Mouse (Mus musculus): Measurements from ENCODE around the gene Apba1. TPM values are rescaled to one million over a fixed set of nuclear protein-coding genes. Genes with fewer than 3 reads are reported as not detected.

Apba1 gene
- 0.49 and 0.51 TPM in 2 replicates for polyA plus RNA-seq (2016; fragmentation: Nextera tagmentation; extraction: Ambion mirVana)

DNA sequence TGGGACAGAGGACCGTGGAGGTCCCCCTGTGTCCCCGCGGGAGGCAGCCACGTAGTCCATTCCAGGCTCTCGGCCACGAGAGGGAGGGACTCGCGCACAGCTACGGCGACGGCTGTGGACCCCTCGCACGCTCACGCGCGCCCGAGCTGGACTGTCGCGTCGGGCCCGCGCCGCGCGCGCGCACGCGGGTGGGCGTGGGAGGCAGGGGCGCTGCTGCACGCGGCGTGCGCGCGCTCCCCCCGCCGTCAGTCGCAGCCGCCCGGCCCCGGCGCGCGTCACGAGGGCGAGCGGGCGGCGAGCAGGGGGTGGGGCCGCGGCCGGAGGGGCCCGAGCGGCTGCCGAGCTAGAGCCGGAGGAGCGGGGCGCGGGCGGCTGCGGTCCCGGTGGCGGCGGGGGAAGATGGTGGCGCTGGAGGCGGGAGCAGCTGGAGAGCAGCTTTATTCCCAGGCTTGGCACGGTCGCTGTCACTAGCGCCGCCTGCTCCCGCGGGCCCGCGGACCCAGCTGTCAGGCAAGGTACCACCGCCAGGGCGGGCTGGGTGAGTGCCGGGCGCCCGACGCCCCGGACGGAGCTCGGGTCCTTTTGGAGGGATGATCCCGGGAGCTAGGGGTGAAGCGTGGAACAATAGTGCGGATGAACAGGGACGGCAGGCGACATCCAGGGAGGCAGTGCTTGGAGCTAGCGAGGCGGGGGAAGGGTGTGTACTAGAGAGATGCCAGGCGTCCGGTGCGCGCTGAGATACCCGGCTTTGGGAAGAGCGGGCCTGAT lies at the start of gene Apba1:
Gene Apba1 (plus strand): TSS at position 334 of the 768 bp plus-strand sequence.
- peaks cover 6% of the 10 kb centered on the region for H3K4me1 ChIP-seq (replicated peaks)
- peak; percentile 84 for ATAC-seq (ENCODE audit: insufficient number of reproducible peaks, low FRiP score)
- no peaks in the 10 kb centered on the region for H3K36me3 ChIP-seq
- WGBS, result under 1% methylated on average over 97 of the region's 98 CpGs
- H3K27me3 ChIP-seq (replicated peaks), result peaks cover 18% of the 10 kb centered on the region
- H3K4me2 ChIP-seq, result peak within 1 kb of the TSS; percentile 89
- H3K4me3 ChIP-seq, result peak within 1 kb of the TSS; percentile 76
- H3K9ac ChIP-seq, result peak within 1 kb of the TSS; percentile 74
- peak within 1 kb of the TSS; percentile 40; the same call in 1 of the 2 replicates for H3K27ac ChIP-seq (ENCODE audit: poor library complexity, severe bottlenecking)
- 0 out of 2 replicates have a peak, but pooled peaks cover 5% of the 10 kb centered on the region for H3K9me3 ChIP-seq (replicated peaks)

DNA sequence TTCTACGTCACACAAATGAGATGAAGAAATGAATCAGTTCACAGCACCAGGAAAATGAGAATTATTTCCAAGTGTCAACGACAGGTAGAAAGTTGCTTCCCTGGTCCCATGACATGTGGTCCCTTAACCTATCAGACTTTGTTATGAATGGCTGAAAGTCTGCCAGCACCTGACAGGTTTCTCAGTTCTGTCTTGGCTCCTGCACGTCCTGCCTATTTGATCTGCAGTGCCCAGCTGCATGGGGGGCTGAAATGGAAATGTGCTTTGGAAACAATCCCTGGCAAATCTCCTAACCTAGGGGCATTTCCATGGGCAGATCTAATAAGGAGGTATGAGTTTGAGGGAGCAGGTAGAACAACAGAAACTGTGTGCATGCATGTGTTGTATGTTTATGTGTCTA lies 12.2 kb upstream of the Apba1 start:
- WGBS, result 59% methylated on average over 3 of the region's 3 CpGs
- Histone ChIP-seq H3K9ac (no peak overlapping the region), H3K4me1 (replicated peaks) (no peaks in the 10 kb centered on the region), H3K36me3 (no peaks in the 10 kb centered on the region), H3K27me3 (replicated peaks) (no peaks in the 10 kb centered on the region), H3K4me3 (no peak overlapping the region), H3K27ac (ENCODE audit: poor library complexity, severe bottlenecking) (no peak overlapping the region), H3K9me3 (replicated peaks) (no peaks in the 10 kb centered on the region), H3K4me2 (no peak overlapping the region)
- no peak for ATAC-seq (ENCODE audit: insufficient number of reproducible peaks, low FRiP score)

DNA sequence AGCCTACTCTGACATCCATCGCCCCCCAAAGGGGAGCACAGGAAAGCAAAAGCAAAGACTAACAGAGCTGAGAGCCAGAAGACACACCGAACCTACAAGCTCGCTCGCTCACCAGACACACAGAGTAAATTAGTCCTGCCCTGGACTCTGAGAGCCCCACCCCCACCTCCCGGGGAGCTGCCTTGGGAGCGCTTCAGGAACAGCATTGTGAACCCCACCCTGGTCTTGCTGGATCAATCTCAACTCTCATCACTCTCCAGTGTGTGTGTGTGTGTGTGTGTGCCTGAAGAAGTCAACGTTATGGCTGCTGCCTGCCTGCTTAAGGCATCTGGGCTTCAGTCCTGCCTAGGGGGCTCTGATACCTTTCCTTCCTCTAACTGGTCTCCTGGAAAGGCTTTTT lies 1.7 kb upstream of the Apba1 start:
- H3K4me1 ChIP-seq (replicated peaks), result peaks cover 6% of the 10 kb centered on the region
- no peak overlapping the region for H3K9ac ChIP-seq
- H3K9me3 ChIP-seq (replicated peaks), result 0 out of 2 replicates have a peak, but pooled peaks cover 5% of the 10 kb centered on the region
- H3K27me3 ChIP-seq (replicated peaks), result peaks cover 18% of the 10 kb centered on the region; the same call in 1 of the 2 replicates
- ATAC-seq (ENCODE audit: insufficient number of reproducible peaks, low FRiP score), result no peak
- H3K4me2 ChIP-seq, result peak overlapping the region; percentile 51
- no peak overlapping the region for H3K27ac ChIP-seq (ENCODE audit: poor library complexity, severe bottlenecking)
- 14% methylated on average over 7 of the region's 7 CpGs for WGBS
- no peaks in the 10 kb centered on the region for H3K36me3 ChIP-seq
- 0 out of 2 replicates have a peak overlapping the region, but pooled peaks have one; percentile 2 for H3K4me3 ChIP-seq

DNA sequence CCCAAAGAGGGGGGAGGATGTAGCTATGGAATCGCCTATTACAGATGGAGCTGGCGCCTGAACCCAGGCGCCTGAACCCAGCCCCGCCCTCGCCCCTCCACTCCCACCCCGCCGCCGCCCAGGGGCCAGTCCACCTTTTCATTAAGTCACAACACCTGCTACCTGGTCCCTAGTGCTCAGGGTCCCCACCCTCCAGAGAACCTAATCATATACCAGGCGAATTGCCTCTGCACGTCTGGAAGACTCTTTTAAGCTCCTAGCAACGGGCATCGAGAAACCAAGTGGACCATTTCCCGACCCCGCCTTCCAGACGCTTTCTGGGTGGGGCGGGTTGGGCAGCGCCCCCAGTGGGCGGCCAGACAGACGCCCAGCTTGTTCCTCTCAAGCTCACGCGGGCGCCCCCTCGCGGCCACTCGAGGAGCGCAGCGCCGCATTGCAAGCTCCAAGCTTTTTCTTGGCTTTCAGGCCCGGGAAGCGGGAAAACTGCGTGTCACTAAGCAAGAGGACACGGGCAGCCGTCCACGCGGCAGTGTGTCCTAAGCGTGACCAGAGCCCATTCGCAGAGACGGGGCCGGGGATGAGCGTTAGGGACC lies 630 bp upstream of the Apba1 start:
- H3K9ac ChIP-seq, result peak overlapping the region; percentile 74
- H3K27me3 ChIP-seq (replicated peaks), result peaks cover 18% of the 10 kb centered on the region
- H3K4me2 ChIP-seq, result peak overlapping the region; percentile 89
- peaks cover 6% of the 10 kb centered on the region for H3K4me1 ChIP-seq (replicated peaks)
- ATAC-seq (ENCODE audit: insufficient number of reproducible peaks, low FRiP score), result peak; percentile 69
- H3K9me3 ChIP-seq (replicated peaks), result 0 out of 2 replicates have a peak, but pooled peaks cover 5% of the 10 kb centered on the region
- no peaks in the 10 kb centered on the region for H3K36me3 ChIP-seq
- under 1% methylated on average over 40 of the region's 40 CpGs for WGBS
- H3K4me3 ChIP-seq, result peak overlapping the region; percentile 76
- H3K27ac ChIP-seq (ENCODE audit: poor library complexity, severe bottlenecking), result peak overlapping the region; percentile 40; the same call in 1 of the 2 replicates

DNA sequence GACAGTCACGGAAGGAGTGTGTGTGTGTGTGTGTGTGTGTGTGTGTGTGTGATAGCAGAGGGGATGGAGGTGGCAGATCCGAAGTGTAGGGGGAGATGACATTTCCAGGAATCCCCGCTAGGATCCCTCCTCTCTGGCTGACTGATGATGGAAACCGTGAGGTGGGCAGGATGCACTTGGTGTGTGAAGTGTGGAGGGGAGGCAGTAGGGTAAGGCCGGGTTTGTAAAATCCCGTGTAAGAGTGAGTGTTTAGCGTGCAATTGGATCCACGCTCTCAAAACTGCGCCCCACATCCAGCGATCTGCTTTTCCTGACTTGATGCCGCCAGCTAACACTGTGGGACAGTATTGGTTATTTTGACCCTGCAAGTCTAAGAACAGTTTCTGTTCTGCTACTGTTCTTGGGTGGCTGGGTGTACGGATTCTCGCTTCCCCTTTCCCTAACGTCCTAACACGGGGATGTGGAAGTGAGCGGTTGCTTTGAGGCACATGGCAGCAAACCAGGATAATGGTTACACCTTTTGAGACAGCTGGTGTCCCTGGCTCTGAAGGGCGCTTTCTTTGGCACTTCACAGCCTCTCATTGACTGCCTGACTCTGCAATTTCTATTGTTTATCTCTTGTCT lies 747 bp downstream of the Apba1 start:
- H3K9ac ChIP-seq, result peak overlapping the region; percentile 74
- 0 out of 2 replicates have a peak, but pooled peaks cover 3% of the 10 kb centered on the region for H3K9me3 ChIP-seq (replicated peaks)
- no peak overlapping the region for H3K27ac ChIP-seq (ENCODE audit: poor library complexity, severe bottlenecking)
- H3K4me1 ChIP-seq (replicated peaks), result peaks cover 6% of the 10 kb centered on the region
- H3K36me3 ChIP-seq, result no peaks in the 10 kb centered on the region
- H3K4me2 ChIP-seq, result peak overlapping the region; percentile 89
- peaks cover 18% of the 10 kb centered on the region for H3K27me3 ChIP-seq (replicated peaks)
- ATAC-seq (ENCODE audit: insufficient number of reproducible peaks, low FRiP score), result peak; percentile 23; the same call in 1 of the 2 replicates
- WGBS, result 3% methylated on average over 17 of the region's 17 CpGs
- peak overlapping the region; percentile 76 for H3K4me3 ChIP-seq

DNA sequence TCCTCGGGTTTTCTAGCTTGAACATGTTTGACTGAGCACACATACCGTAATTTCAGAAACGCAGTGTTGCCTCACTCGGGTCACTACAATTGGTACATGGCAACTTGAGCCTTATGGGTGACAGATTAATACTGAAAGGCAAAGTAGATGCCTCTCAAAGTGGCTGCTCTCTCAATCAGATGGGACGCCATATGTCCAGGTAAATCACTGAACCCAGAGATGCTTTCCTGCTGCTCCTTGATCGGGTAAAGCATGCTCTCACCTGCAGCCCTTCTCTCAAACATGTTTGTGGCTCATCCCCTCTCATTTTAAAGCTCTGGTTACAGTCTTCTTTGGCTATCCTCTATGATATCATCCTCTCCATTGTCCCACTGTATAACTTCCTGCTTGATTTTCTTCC lies 4.7 kb downstream of the Apba1 start:
- H3K9me3 ChIP-seq (replicated peaks), result no peaks in the 10 kb centered on the region
- no peak overlapping the region for H3K4me2 ChIP-seq
- ATAC-seq (ENCODE audit: insufficient number of reproducible peaks, low FRiP score), result no peak
- no peak overlapping the region for H3K9ac ChIP-seq
- 84% methylated on average over 6 of the region's 6 CpGs for WGBS
- H3K4me3 ChIP-seq, result no peak overlapping the region
- peaks cover 6% of the 10 kb centered on the region for H3K4me1 ChIP-seq (replicated peaks)
- H3K27me3 ChIP-seq (replicated peaks), result peaks cover 18% of the 10 kb centered on the region
- H3K27ac ChIP-seq (ENCODE audit: poor library complexity, severe bottlenecking), result no peak overlapping the region
- H3K36me3 ChIP-seq, result no peaks in the 10 kb centered on the region

DNA sequence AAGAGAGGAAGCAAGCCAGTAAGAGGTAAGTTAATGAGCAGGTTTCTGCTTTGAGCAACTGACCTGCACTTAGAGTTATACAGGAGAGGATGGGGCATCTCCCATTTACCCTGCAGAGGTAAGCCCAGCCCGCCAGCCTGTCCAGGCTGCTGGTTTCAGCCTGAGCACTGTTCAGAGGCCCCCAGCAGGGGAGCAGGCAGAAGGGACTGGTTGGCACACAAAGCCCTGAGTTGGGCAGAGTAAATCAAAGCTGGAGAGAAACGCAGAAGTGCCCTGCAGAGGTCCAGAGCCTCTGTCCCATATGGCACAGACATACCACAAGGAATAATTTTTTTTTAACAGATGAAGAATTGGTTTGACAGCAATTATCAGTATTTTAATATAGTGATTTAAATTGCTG lies 5.4 kb downstream of the Apba1 start:
- Histone ChIP-seq H3K4me3 (no peak overlapping the region), H3K9me3 (replicated peaks) (no peaks in the 10 kb centered on the region), H3K4me1 (replicated peaks) (peaks cover 6% of the 10 kb centered on the region), H3K9ac (no peak overlapping the region), H3K36me3 (no peaks in the 10 kb centered on the region), H3K27me3 (replicated peaks) (peaks cover 18% of the 10 kb centered on the region), H3K27ac (ENCODE audit: poor library complexity, severe bottlenecking) (no peak overlapping the region), H3K4me2 (no peak overlapping the region)
- WGBS, result 66% methylated on average over 2 of the region's 2 CpGs
- no peak for ATAC-seq (ENCODE audit: insufficient number of reproducible peaks, low FRiP score)

DNA sequence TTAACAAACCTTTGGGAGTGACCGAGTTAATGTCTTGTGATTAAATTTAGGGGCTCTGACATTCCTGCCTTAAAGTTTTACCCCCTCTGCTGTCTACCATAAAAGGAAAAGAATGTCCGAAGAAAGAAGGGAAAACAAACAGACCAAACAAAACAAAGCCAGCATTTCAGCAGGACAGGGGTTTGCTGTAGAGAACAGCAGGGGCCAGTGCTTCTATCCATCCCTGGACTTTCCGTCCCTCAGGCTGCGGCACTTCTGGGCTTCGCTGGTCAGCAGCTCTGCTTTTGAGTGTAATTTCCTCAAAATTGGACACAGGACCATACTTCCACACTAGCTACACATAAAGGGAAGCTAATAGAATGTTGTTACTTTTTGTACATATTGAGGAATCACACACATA lies 10.2 kb downstream of the Apba1 start:
- no peak for ATAC-seq (ENCODE audit: insufficient number of reproducible peaks, low FRiP score)
- H3K4me3 ChIP-seq, result no peak overlapping the region
- 69% methylated on average over 5 of the region's 5 CpGs for WGBS
- no peak overlapping the region for H3K9ac ChIP-seq
- H3K36me3 ChIP-seq, result no peaks in the 10 kb centered on the region
- H3K4me2 ChIP-seq, result no peak overlapping the region
- no peaks in the 10 kb centered on the region for H3K9me3 ChIP-seq (replicated peaks)
- H3K27me3 ChIP-seq (replicated peaks), result no peaks in the 10 kb centered on the region
- H3K27ac ChIP-seq (ENCODE audit: poor library complexity, severe bottlenecking), result no peak overlapping the region
- no peaks in the 10 kb centered on the region for H3K4me1 ChIP-seq (replicated peaks)

DNA sequence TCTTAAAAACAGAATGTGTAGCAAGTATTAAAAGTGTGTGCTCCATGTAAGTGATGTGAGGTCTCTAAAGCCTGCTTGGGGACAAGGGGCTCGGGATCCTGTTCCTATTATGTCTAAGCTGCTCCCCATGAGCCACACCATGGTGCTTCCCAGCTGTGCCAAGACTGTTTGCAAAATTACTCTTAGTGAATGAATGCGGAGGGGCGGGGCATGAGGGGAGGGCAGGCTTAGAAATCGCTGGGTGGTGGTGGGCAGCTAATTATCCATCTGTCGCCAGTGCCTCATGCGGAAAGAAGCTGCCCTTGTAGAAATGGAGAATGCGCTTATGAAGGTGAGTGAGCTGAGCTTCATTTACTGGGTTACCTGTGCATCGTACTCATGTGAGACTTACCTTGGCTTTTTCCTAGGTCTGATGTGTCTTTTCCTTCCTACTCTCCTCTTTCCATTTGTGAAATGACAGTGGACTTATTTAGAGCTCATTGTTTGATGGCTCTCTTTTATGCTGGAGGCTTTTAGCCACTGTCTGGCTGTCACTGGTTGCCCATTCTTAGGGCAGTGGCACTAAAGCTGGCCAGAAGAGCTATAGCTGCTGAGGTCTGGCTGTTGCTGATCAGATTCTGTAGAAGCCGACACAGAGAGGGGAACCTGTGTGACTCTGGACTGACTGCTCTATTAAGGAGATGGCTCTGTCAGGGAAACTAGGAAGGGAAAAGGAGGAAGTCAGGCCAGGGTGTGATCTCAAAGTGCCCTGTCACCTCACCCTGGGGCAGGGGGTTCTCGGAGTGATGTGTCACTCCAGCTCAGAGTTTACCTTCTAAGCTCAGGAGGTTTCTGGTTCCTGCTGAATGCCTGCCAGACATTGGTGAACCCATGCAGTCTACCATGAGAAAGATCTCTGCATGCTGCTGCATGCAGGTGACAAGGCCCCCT lies 12.1 kb downstream of the Apba1 start:
- no peak for ATAC-seq (ENCODE audit: insufficient number of reproducible peaks, low FRiP score)
- Histone ChIP-seq H3K9me3 (replicated peaks) (no peaks in the 10 kb centered on the region), H3K9ac (no peak overlapping the region), H3K4me2 (no peak overlapping the region), H3K27me3 (replicated peaks) (no peaks in the 10 kb centered on the region), H3K36me3 (no peaks in the 10 kb centered on the region), H3K4me1 (replicated peaks) (no peaks in the 10 kb centered on the region), H3K4me3 (no peak overlapping the region), H3K27ac (ENCODE audit: poor library complexity, severe bottlenecking) (no peak overlapping the region)
- WGBS, result 64% methylated on average over 10 of the region's 10 CpGs

DNA sequence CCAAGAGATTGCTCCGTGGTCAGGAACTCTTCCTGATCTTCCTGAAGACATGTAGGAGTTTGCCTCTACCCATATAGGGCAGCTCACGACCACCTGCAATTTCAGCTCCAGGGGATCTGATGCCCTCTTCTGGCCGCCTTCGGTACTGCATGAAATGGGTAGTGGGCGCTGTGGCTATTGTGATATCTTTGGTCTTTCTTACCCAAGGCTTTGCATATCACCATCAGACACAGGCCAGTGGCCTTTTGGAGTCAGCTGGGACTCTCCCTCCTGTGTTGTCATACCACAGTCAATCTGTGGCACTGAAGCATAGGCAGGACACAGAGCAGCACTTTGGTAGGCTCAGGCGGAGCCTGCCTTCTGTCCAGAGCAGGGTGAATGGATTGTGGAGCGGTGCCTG lies 13.3 kb downstream of the Apba1 start:
- H3K9me3 ChIP-seq (replicated peaks), result no peaks in the 10 kb centered on the region
- no peaks in the 10 kb centered on the region for H3K4me1 ChIP-seq (replicated peaks)
- H3K27ac ChIP-seq (ENCODE audit: poor library complexity, severe bottlenecking), result no peak overlapping the region
- no peak overlapping the region for H3K4me3 ChIP-seq
- 59% methylated on average over 7 of the region's 7 CpGs for WGBS
- no peak overlapping the region for H3K4me2 ChIP-seq
- no peak for ATAC-seq (ENCODE audit: insufficient number of reproducible peaks, low FRiP score)
- no peaks in the 10 kb centered on the region for H3K36me3 ChIP-seq
- H3K27me3 ChIP-seq (replicated peaks), result no peaks in the 10 kb centered on the region
- H3K9ac ChIP-seq, result no peak overlapping the region
